Mouse (Mus musculus): ENCODE measurements around the gene Pcp4l1.

DNA sequence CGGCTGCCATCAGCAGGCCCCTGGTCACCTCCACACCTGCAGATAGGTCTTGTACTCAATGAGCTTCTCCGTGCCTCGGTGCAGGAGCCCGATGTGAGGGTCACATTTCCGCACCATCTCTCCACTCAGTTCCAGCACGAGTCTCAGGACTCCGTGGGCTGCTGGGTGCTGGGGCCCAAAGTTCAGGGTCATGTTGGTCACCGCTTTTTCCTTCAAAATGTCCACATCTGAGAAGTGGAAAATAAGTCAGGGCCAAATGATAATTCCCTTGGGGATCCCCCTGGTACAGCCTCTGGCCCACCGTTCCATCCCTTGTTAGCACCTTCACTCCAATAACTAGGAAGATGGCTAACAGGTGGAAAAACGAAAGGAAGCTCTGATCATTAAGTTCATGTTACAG, 44.8 kb upstream of the Pcp4l1 start:
- TF ChIP-seq POLR2A (IDR thresholded peaks at IDR 0.05; ENCODE audit: insufficient read depth, low read depth, low read length) = no peak
- TF ChIP-seq CTCF (IDR thresholded peaks at IDR 0.05; ENCODE audit: insufficient read depth, low read depth, low read length) = no peak

Measured in olfactory bulb, adult 2 months (tissue).